Mouse (Mus musculus) mouse embryonic stem cell (cell line): ENCODE results near the gene Teddm2.

Experiments used
- in situ Hi-C, 2 experiments: fragments of 300-500 bp; cut with MboI; formaldehyde crosslinking; loops; 1 replicate in 1 of 2; 3 replicates in 1 of 2; pipeline ENCODE4 v1.14.3; 2019 to 2020; ENCODE audit warnings: low sequenced_read_pairs in 2 of 2, low pct_unique_long_range_greater_than_20kb in 1 of 2, mixed read lengths in 1 of 2; ENCODE audit not compliant: unreplicated experiment in 1 of 2

Gene Teddm2

DNA sequence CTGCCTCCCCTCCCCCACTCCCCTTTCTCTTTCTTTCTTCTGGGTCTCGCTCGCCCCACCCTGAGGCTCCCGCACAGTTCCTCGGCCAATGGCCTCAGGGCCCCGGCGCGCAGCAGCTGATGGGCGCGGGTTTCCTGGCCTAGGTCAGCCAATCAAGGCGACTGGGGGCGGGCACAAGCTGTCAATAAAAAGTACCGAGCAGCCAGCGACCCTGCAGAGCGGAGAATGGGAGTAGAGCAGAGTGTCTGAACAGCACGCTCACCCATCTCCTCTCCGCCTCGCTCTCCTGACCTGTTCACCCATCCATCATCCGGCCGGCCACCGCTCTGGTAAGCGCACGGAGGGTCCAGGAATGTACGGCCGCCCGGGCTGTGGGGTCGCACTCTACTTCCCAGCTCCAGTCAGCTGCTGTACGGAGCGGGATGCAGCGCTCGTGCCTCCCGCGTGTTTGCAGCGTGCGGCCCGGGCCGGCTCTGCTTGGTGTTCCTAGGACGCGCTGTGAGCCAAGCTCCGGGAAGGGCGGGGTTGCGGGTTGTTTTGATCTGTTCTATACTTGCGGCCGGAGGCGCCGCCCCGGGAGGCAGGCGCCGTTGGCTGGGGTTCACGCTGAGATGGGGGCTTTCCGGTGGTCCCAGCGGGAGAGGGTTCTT, at the start of gene Teddm2, which contains the start of gene Glul:
Gene Teddm2 (minus strand): TSS at position 498 of the 650 bp plus-strand sequence.
Gene Glul (plus strand): TSS at position 214 of the 650 bp plus-strand sequence.
- in situ Hi-C loops: loop anchor here (10.0 to 25.0 kb wide), 4 partner anchors 162 to 837 kb away; no protein-coding TSS in a partner anchor

GRCm38 (mm10) chr1:153947837-153948236, 47.8 kb upstream of the Teddm2 start:
- in situ Hi-C loops: no loop called here

DNA sequence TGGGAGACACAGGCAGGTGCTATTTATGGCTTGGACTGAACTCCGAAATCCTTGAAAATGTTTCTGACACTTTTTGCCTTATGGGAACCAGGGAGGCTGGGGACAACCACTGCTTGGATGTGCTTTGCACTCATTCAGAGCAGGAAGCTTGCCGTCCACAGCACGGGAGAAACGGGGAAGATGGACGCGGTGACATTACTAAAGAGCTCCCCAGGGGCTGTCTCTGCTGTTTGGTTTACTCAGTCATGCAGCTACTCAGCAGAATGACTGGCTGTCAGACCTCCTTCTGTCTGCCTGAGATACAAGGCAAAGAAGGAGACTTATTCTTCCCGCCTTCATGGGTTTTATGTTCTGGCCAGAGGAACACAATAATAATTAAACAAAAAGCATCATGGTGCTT, 46.9 kb upstream of the Teddm2 start:
- in situ Hi-C loops: no loop called here

- in situ Hi-C loops: no loop called here
These were observed 45.2 kb upstream of the Teddm2 start for GRCm38 (mm10) chr1:153945181-153945580.

- in situ Hi-C loops: no loop called here
These were observed 41.0 kb upstream of the Teddm2 start for GRCm38 (mm10) chr1:153940986-153941385.

GRCm38 (mm10) chr1:153937025-153937424, 37.0 kb upstream of the Teddm2 start:
- in situ Hi-C loops: no loop called here

DNA sequence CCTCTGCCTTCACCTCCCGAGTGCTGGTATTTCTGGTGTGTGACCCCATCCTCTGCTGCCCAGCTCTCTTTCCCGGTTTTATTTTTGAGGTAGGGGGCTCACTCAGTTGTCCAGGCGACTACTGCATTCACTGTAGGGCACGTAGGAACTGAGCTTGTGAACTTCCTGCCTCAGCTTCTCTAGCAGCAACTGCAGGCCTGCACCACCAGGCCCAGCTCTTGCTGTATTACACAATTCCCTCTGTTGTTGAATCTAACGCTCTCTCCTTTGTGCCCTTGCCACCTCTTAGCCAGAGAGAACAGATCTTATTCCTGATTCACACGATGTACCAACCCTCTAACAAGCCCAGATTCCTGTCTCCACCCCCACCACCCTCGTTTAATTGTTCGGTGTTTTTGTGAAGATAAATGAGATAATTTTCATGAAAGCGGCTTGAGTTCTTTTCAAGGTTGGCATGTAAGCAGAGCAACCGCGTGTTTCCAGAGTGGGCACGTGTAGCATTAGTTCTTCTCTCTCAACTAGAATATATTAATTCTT, 35.9 kb upstream of the Teddm2 start:
- in situ Hi-C loops: no loop called here

DNA sequence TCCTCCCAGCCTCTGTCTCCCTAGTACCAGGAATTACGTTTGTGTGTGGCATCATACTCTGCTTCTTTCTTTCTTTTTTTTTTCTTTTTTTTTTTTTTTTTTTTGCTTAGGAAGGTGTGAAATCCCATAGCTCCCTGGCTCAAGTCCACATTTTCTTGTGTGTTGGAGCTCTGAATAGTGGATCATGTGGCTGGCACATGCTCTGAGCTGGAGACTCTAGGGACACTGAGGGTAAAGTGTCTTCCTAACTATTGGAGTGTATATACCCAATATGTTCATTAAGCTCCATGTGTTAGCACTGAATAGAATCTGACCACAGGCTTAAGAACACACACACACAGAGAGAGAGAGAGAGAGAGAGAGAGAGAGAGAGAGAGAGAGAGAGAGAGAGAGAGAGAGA, 33.7 kb upstream of the Teddm2 start:
- in situ Hi-C loops: no loop called here

DNA sequence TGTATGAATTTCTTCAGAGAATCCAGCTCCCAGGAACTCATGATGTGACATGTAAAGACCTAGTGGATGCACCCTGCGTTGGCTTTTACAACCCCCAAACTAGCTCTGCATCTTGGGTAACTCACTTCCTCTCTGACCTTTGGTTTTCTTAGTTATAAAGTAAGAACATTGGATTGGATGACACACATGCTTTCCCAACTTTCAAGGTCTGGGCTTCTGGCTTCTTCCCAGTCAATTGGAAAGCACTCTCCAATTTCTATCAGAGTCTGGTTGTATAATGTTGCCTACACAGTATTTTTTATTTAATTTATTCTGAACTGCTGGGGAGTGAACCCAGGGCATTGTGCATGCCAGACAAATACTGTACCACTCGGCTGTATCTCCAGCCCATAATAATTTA, 30.4 kb upstream of the Teddm2 start:
- in situ Hi-C loops: no loop called here

GRCm38 (mm10) chr1:153924395-153925385, 24.7 kb upstream of the Teddm2 start:
- in situ Hi-C loops: no loop called here

GRCm38 (mm10) chr1:153922571-153923021, 22.6 kb upstream of the Teddm2 start:
- in situ Hi-C loops: no loop called here

DNA sequence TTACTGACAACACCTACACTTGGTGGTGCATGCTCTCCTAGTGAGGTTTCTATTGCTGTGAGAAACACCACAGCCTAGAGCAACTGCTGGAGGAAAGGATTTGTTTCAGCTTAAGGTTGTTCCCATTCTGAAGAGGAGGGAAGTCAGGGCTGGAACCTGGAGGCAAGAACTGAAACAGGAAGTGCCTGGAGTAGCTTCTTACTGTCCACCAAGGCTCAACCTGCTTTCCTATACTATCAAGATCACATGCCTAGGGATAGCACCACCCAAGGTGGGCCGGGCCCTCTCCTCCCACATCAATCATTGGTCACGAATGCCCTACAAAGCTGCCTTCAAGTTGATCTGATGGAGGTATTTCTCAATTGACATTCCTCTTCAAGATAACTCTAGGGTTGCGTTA, 21.6 kb upstream of the Teddm2 start:
- in situ Hi-C loops: no loop called here

DNA sequence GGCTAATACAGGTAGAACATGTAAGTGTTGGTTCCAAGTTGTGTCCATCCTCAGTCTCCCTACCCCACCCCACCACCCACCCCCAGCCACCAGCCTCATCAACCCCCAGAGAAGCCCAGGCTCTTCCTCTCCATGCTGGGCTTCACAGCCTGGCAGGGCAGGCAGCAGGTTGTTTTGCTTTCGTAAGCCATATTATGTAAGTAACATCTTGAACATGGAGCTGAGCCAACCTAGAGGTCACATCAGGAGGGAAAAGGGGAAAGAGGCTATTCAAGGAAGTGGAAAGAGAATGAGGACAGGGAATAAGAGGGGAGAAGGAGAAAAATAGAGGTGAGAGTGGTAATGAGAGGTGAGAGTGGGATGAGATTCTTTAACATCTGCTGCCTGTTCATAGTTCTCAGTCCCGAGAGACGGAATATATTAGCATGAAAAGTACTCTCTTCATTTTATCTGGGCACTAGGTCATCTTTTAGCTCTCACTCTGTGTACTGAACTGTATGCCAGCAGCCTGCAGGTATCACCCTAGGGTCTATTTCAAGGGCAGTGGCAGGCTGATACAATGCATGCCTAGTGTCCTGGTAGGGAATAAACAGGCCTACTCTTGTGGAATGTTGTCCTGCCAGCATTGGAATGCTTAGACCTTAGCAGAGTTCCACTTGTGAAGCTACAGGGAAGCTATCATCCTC, 18.6 kb upstream of the Teddm2 start:
- in situ Hi-C loops: no loop called here

- in situ Hi-C loops: no loop called here
These were observed 13.8 kb upstream of the Teddm2 start for GRCm38 (mm10) chr1:153913869-153914268.

- in situ Hi-C loops: no loop called here
These were observed 11.3 kb upstream of the Teddm2 start for GRCm38 (mm10) chr1:153911276-153911795.

- in situ Hi-C loops: no loop called here
These were observed 10.4 kb upstream of the Teddm2 start for GRCm38 (mm10) chr1:153910423-153910822.

DNA sequence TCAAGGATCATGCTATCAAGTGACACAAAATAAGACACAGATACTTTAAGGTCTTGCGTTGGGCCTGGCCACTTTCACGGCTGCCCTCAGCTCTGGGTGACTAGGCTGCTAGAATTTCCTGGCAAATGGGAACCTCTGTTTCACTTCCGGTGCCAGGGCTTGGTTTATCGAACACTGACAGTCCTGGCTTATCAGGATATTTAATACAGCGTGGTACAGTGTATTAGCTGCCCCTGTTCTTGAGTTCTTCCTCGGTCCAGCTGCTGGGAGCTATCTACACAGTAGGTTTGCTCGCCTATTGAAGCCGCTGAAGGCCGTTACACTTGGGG, 9.9 kb upstream of the Teddm2 start:
- in situ Hi-C loops: no loop called here

DNA sequence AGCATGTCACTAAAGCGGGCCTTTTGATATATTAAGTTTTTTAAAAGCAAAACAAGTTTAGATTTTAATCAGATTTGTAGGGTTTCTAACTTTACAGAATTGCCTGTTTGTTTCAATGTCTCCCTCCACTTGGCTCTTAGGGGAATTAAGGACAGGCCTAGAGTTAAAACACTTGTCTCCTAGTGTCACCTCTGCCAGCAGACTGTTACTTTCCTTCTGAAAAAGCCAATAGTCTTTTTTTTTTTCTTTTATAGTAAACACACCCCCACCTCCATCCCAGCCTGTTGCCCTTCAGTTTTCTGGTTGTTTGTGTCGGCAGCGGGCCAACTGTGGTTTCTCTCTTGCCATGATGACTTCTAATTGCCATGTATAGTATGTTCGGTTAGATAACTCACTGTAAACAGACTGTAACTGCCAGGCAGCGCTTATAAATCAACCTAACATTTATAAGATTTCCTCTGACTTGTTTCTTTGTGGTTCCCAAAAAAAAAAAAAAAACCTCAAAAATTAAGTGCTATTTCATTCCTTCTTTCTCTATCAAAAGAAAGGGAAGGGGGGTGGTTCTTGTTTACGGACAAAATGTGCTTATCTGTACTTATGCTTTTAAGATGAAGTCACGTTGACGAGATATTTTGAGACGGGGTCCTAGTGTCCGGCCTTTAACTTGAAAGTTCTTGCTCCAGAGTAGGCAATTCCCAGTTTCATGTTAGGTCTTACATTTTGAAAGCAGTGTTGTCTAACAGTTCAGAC, 9.4 kb upstream of the Teddm2 start:
- in situ Hi-C loops: no loop called here
